Mouse (Mus musculus) hematopoietic multipotent progenitor cell, adult 10-12 weeks (in vitro differentiated cells): ENCODE results near the gene Xrcc2. TPM values are rescaled to one million over a fixed set of nuclear protein-coding genes. Genes with fewer than 3 reads are reported as not detected.

Source experiments
- polyA plus RNA-seq: library from polyadenylated mRNA; stranded (reverse); fragments of >175 nt; gene quantifications from 2 replicates; pipeline ENCODE4 v1.2.3, GENCODE M21; 2012; ENCODE audit warnings: low replicate concordance

Gene Xrcc2
- polyA plus RNA-seq: 0.85 and 2.2 TPM in 2 replicates

DNA sequence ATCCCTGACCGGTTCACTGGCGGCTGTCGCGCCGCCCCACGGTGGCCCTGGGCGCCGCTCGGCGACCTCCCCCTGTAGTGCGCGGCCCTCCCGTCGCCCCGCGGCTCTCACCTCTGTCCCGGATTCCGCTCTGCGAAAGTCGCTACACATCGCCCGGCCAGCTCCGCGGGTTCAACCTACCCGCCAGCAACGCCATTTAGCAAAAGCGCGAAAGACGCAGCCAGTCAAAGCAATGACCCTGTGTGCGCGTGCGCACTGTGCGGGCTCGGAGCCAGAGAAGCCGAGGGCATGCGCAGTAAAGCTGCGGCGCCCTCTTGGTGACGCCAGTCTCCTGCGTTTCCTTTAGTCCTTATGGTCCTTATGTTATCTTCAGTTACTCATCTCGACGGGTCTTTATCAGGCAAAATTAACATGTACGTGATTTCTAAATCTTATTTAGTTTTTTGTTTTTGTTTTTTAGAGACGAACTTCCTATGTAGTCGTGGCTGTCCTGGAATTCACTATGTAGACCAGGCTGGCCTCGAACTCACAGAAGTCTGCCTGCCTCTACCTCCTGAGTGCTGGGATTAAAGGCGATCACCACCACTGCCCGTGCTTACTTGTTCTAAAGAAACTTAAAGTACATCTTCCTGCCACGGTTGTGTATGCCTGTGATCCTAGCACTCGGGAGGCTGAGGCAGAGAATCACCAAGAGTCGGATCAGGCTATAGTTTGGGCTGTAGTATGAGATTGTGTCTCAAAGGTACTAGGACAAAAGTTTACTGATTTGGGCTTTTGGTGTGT lies at the start of gene Xrcc2:
Gene Xrcc2, minus strand, starts transcription at position 259 of the 783 bp plus-strand sequence.

Other genes starting within 250 kb of the Xrcc2 start
- 11.9 and 23.6 TPM in 2 replicates for gene Kmt2c, start 207.0 kb downstream of the Xrcc2 start, polyA plus RNA-seq
- gene Cct8l1, start 189.8 kb downstream of the Xrcc2 start, polyA plus RNA-seq: not detected in 2 replicates
- gene Actr3b, start 54.2 kb upstream of the Xrcc2 start, polyA plus RNA-seq: 1.7 and 2.0 TPM in 2 replicates
- gene Gm21663, start 236.6 kb upstream of the Xrcc2 start, polyA plus RNA-seq: not detected in 2 replicates
- not detected in 2 replicates for gene Gm21671, start 248.6 kb upstream of the Xrcc2 start, polyA plus RNA-seq